Mouse (Mus musculus) bone marrow macrophage, adult 2 months (primary cell): ENCODE data around the gene Cnn1.

Experiments used
- CTCF ChIP-seq: IDR thresholded peaks from 2 replicates; pipeline ENCODE4 v1.5.1; 2012; ENCODE audit warnings: low read depth, mild to moderate bottlenecking, low read length, moderate library complexity
- POLR2A ChIP-seq: IDR thresholded peaks from 2 replicates; pipeline ENCODE4 v1.6.1; 2012; ENCODE audit warnings: mild to moderate bottlenecking, low read depth, low read length, borderline replicate concordance

DNA sequence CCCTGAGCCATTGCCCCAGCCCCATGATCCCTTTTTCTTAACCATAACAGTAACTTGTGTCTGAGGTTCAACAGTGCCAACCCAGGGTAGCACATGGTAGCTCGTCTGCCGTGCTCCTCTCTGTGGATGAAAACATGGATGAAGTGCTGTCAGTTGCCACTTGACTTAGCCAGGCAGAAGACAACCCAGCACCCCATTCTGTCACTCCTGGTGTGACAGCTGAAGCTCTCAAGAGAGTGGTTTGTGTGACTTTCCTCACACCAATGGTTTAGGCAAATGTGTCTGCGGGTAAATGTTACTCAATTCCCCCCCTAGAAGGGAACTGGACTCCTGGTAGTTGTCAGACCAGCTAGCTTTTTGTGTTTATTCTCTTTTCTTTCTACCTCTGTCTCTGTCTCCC is 23.0 kb downstream of the Cnn1 start:
- TF ChIP-seq POLR2A (no peak), CTCF (no peak)
